Comparison of ENCODE assay signal across 8 mouse cellular contexts in the genomic region with DNA sequence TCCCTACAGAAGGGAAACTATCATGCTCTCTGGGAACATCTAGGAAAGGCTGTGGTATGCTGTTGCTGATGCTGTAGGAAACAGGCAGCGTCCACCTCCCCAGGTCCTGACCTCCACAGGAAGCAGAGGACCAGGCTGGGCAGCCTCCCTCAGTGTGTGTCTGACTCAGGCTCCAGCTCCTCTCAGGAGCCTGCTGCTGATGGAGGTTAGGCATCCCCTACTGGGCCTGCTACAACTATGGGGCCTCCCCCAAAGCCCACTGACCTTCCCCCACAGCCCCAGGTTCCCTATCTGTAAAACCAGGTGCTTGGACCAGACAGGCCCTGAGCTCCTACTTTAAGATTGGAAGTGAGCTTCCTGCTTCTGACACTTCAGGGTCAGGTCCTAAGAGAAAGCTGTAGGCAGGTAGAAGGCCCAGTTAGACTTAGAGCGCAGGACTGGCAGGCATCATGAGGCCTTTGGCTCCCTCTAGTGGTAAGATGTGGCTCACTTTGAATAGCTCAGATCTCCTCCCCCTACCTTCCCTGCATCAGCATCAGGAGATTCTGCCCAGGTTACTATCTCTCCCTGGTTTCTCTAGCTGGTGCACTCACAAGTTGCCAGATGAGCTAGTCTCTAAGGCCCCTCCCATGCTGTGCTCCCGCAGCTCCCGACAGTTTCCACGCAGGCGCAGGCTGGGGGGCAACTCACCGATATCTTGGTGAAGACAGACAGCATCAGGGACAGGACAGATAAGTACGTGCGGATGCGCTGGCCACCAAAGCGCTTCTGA. TPM values are rescaled to one million over a fixed set of nuclear protein-coding genes. Genes with fewer than 3 reads are reported as not detected.
DNase-seq lines count a peak whose midpoint lies in the region; ATAC-seq and TF ChIP-seq lines count a peak whose summit lies in the region.

No protein-coding gene starts in this region.

- no peaks in the 10 kb centered on the region for H3K27me3 ChIP-seq in hindbrain, postnatal 0 days (ENCODE audit: insufficient read depth, low read length)

- peak; percentile 88 for DNase-seq in ZHBTc4 (ENCODE audit: low read depth, low spot score)
- DNase-seq in cerebellum, postnatal 36 days, result peak; percentile 71 to 84
- DNase-seq in gastrocnemius, adult 18-20 months (ENCODE audit: low spot score), result peak; percentile 83
- DNase-seq in hindbrain, postnatal 0 days (ENCODE audit: low spot score), result peak; percentile 94
- peak; percentile 77 for DNase-seq in left cerebral cortex, adult 11 months (ENCODE audit: low spot score)
- peak; percentile 84 for DNase-seq in lung, postnatal 25 days (ENCODE audit: low spot score)
- peak; percentile 63 for DNase-seq in right cerebral cortex, postnatal 14 days
- peak; percentile 73 for DNase-seq in yolk sac, embryonic 10.5 days (ENCODE audit: low spot score)

- H3K36me3 ChIP-seq in hindbrain, postnatal 0 days (ENCODE audit: insufficient read depth, low read length), result no peaks in the 10 kb centered on the region

- TF ChIP-seq CTCF in hindbrain, postnatal 0 days (IDR thresholded peaks at IDR 0.05; ENCODE audit: low read depth), result peak; percentile 96

- ATAC-seq in hindbrain, postnatal 0 days, result peak; percentile 89

- H3K4me3 ChIP-seq in hindbrain, postnatal 0 days (ENCODE audit: low read length), result no peak overlapping the region

- no peaks in the 10 kb centered on the region for H3K9me3 ChIP-seq in hindbrain, postnatal 0 days (ENCODE audit: low read length)

- no peaks in the 10 kb centered on the region for H3K4me1 ChIP-seq in hindbrain, postnatal 0 days (ENCODE audit: insufficient read depth, low read length)

- no peak overlapping the region for H3K4me2 ChIP-seq in hindbrain, postnatal 0 days (ENCODE audit: low read depth, low read length)

- 38% methylated on average over 11 of the region's 11 CpGs for WGBS in hindbrain, postnatal 0 days

- H3K27ac ChIP-seq in hindbrain, postnatal 0 days, result no peak overlapping the region

- H3K9ac ChIP-seq in hindbrain, postnatal 0 days (replicated peaks; ENCODE audit: low read length), result no peak overlapping the region

RNA-seq across cellular contexts. Expression of gene Slc5a10, which starts 6.1 kb away (rescaled TPM):
- total RNA-seq in gastrocnemius, adult 18-20 months (2021), result not detected
- 0.21 TPM in 1 of 2 replicates, not detected in the other for total RNA-seq in hindbrain, postnatal 0 days (2014; rRNA removed)
- polyA plus RNA-seq in hindbrain, postnatal 0 days (2015; fragmentation: Nextera tagmentation; extraction: Ambion mirVana), result 0.19 and 0.20 TPM in 2 replicates

RNA-seq across cellular contexts. Expression of gene Fam83g, which starts 30.6 kb away (rescaled TPM):
- 1 to 10 TPM in 1 of 2 experiments, under 1 TPM in 1; 0.57 to 1.1 TPM for total RNA-seq in gastrocnemius, adult 18-20 months (2021)
- total RNA-seq in hindbrain, postnatal 0 days (2014; rRNA removed), result 0.11 and 0.21 TPM in 2 replicates
- 0.10 TPM in 2 replicates for polyA plus RNA-seq in hindbrain, postnatal 0 days (2015; fragmentation: Nextera tagmentation; extraction: Ambion mirVana)

RNA-seq across cellular contexts. Expression of gene Prpsap2, which starts 47.4 kb away (rescaled TPM):
- 1 to 10 TPM; 4.6 to 5.0 TPM for total RNA-seq in gastrocnemius, adult 18-20 months (2021)
- total RNA-seq in hindbrain, postnatal 0 days (2014; rRNA removed), result 42.7 and 46.2 TPM in 2 replicates
- 40.7 and 45.6 TPM in 2 replicates for polyA plus RNA-seq in hindbrain, postnatal 0 days (2015; fragmentation: Nextera tagmentation; extraction: Ambion mirVana)
